Mouse (Mus musculus): ENCODE results near the gene Sbno1. TPM values are rescaled to one million over a fixed set of nuclear protein-coding genes. Genes with fewer than 3 reads are reported as not detected.
"Not testable (repeated sequence)": the region's sequence is repeated elsewhere in the genome, so short reads cannot be mapped to it uniquely, and the experiment has no call there.

Gene Sbno1
- total RNA-seq, 2 experiments from 2014 or later, result 50.3 to 57.9 TPM

- DNase-seq (ENCODE audit: low spot score in 2 of 2), result no peak
Measured at GRCm38 (mm10) chr5:124377149-124377548, 48.7 kb downstream of the Sbno1 start.

GRCm38 (mm10) chr5:124376401-124376800, 49.4 kb downstream of the Sbno1 start:
- DNase-seq (ENCODE audit: low spot score in 2 of 2), result no peak

DNA sequence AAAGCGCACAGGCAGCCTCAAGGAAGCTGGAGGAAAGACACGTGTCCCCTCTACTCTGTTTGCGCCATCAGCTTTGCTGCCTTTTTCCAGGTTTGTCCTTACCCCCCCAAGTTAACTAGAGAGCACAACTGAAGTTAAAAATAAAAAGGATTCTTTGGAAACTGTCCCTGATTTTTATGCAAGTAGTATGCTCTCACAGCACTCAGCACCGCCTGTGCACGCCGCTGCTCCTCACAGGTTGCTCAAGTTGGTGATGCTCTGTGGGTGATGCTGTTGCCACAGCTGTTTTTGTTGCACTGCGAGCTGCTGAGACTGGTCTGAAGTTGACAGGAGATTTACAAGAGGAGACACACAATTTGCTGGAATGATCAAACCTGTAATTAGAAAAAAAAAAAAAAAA, 51.5 kb downstream of the Sbno1 start:
- no peak for DNase-seq (ENCODE audit: low spot score in 2 of 2)

DNA sequence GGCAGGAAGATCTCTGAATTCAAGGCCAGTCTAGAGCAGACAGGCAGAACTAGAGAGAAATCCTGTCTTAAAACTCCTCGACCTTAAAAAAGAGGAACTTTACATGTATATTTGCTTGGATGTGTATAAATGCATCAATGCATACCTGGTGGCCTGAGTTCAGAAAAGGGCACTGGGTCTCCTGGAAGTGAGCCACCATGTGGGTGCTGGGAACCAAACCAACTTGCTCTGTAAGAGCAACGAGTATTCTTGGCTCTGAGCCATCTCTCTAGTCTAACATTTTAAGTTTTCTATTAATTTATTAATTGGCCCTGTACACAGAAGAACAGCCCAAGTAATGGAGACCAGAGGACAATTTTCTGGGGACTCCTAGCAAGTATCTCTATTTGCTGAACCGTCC, 59.1 kb downstream of the Sbno1 start:
- no peak for DNase-seq (ENCODE audit: low spot score in 2 of 2)

GRCm38 (mm10) chr5:124365754-124366153, 60.0 kb downstream of the Sbno1 start:
- no peak for DNase-seq (ENCODE audit: low spot score in 2 of 2)

- DNase-seq (ENCODE audit: low spot score in 2 of 2), result no peak
Measured at GRCm38 (mm10) chr5:124364173-124364918, 61.5 kb downstream of the Sbno1 start.

GRCm38 (mm10) chr5:124362982-124363381, 62.8 kb downstream of the Sbno1 start, which contains the start of gene Cdk2ap1:
TSS of gene Cdk2ap1 (minus strand) at chr5:124363082.
- DNase-seq (ENCODE audit: low spot score in 2 of 2), result not testable (repeated sequence)

- no peak for DNase-seq (ENCODE audit: low spot score in 2 of 2)
Measured at GRCm38 (mm10) chr5:124359641-124360040, 66.2 kb downstream of the Sbno1 start.

DNA sequence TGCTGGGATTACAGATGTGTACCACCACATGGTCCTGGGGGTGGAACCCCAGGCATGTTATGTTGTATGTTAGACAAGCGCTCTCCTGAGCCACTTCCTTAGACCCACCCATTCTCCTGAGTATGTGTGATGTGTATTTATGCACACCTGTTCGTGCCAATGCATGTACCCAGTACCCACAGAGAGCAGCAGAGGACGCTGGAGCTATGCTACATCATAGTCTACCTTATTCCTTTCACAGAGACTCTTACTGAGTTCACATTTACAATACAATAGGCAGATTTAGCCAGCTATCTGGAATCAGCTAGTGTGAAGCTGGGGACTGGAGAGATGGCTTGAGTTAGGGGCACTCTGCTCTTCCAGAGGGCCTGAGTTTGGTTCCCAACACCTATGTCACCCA, 69.1 kb downstream of the Sbno1 start:
- DNase-seq (ENCODE audit: low spot score in 2 of 2), result no peak

GRCm38 (mm10) chr5:124355425-124355959, 70.3 kb downstream of the Sbno1 start:
- DNase-seq (ENCODE audit: low spot score in 2 of 2), result no peak

GRCm38 (mm10) chr5:124354574-124355424, 71.0 kb downstream of the Sbno1 start:
- peak in 1 of 2 experiments; percentile 50 for DNase-seq (ENCODE audit: low spot score in 2 of 2)

- DNase-seq (ENCODE audit: low spot score in 2 of 2), result peak; percentile 49 to 77
Measured at GRCm38 (mm10) chr5:124353726-124354547, 71.9 kb downstream of the Sbno1 start.

- DNase-seq (ENCODE audit: low spot score in 2 of 2), result peak; percentile 52 to 62
Measured at GRCm38 (mm10) chr5:124353011-124353725, 72.6 kb downstream of the Sbno1 start.

GRCm38 (mm10) chr5:124352141-124352920, 73.5 kb downstream of the Sbno1 start:
- DNase-seq (ENCODE audit: low spot score in 2 of 2), result peak; percentile 67 to 84

DNA sequence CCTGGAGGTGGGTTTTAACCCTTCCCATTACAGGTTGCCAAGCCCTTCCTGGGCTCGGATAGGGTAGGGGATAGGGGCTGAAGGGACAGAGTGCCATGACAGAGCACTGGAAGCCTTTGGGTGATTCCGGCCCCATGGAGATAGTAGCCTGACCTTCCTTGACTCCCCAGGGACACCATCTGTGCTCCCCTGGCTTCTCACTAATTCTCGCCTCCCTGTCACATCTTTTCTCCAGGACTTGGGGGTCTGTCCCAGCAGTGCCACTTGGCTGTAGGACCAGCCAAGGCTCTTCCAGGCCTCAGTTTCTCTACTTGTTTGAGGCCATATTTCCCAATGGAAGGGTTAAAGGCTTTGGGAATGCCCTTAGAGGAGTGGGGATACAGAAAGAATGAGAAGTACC, 74.2 kb downstream of the Sbno1 start:
- no peak for DNase-seq (ENCODE audit: low spot score in 2 of 2)

DNA sequence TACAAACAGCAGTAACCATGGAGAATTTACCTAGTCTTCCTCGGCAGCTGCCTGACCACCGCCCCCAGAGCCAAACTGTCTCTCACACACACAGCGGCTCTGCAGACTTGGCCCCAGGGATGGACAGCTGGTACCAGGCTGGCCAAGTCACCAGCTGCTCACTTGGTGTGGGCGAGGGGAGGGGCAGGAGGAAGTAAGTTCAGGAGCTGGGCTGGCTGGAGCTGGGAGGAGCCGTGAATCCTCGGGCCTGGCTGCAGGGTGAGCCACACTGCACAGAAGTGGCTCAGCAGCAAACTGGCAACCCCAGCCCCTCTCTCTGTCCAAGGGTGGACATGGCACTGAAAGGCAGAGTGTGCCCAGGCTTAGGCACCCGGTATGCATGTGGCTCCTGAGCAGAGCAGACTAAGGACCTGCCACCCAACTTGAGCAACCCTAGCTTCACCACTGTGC, 74.7 kb downstream of the Sbno1 start:
- DNase-seq (ENCODE audit: low spot score in 2 of 2), result peak; percentile 54 to 79

GRCm38 (mm10) chr5:124350350-124350749, 75.5 kb downstream of the Sbno1 start:
- no peak for DNase-seq (ENCODE audit: low spot score in 2 of 2)

DNA sequence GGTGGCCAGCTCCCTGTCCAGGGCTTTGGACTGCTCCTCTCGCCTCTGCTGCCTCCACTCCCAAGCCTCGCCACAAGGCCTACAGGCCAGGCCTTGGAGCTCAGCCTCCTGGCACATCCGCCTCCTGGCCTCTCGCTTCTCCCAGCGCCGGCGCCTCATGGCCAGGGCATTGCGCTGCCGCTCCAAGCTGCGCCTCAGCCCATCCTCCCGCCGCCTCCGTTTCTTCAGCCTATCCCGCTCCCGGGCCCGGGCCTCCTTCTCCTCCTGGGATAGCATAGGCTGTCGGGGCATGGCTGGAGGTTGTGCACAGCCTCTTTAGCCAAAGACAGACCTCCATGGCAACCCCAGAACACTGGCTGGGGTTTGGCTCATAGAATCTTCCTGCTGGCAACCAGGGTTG, 76.6 kb downstream of the Sbno1 start:
- no peak for DNase-seq (ENCODE audit: low spot score in 2 of 2)

GRCm38 (mm10) chr5:124342897-124343296, 82.9 kb downstream of the Sbno1 start:
- no peak for DNase-seq (ENCODE audit: low spot score in 2 of 2)

All from gastrocnemius, postnatal 4 days (tissue).